Mouse (Mus musculus): ENCODE measurements around the gene Gm12800. TPM values are rescaled to one million over a fixed set of nuclear protein-coding genes. Genes with fewer than 3 reads are reported as not detected.

Gm12800 gene
- not detected for polyA plus RNA-seq (2015; fragmentation: Illumina TruSeq; extraction: RNeasy Lipid Tissue Mini Kit (QIAGEN cat#74804); ENCODE audit: low read depth, low replicate concordance)

GRCm38 (mm10) chr4:101908821-101909220 is at the start of gene Gm12800:
Gm12800 (plus strand) TSS chr4:101909121.

GRCm38 (mm10) chr4:101893656-101894420 is 15.1 kb upstream of the Gm12800 start, which contains the start of gene C130073F10Rik:
C130073F10Rik (minus strand) TSS chr4:101893789.

DNA sequence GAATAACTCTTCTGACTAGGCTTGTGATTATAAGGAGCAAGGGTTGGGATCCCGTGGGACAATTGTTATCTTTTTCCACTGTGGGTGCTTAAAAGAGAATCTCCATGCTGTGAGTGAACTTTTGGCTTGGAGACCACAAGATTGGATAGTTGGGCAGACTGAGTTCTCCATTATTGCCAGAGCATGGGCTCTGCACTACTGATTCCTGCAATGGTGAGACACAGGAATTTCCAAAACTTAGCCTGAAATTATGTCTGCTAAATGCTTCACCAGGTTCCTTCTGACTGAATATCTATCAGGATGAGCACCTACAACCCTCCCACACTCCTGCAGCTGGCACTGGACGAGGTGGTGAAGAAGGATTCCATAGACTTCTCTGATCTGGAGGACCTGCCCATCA is 31.2 kb downstream of the Gm12800 start, which contains the start of gene Gm12794:
TSS of gene Gm12794 (plus strand) at position 301 of the 400 bp plus-strand sequence.

Other genes with a start within 250 kb of the Gm12800 start
- 2.0 TPM for gene Lepr, start 191.7 kb upstream of the Gm12800 start, polyA plus RNA-seq (2015; fragmentation: Illumina TruSeq; extraction: RNeasy Lipid Tissue Mini Kit (QIAGEN cat#74804); ENCODE audit: low read depth, low replicate concordance)
- not detected for gene B020004J07Rik, start 65.1 kb upstream of the Gm12800 start, polyA plus RNA-seq (2015; fragmentation: Illumina TruSeq; extraction: RNeasy Lipid Tissue Mini Kit (QIAGEN cat#74804); ENCODE audit: low read depth, low replicate concordance)
- not detected for gene C130073F10Rik, start 15.3 kb upstream of the Gm12800 start, polyA plus RNA-seq (2015; fragmentation: Illumina TruSeq; extraction: RNeasy Lipid Tissue Mini Kit (QIAGEN cat#74804); ENCODE audit: low read depth, low replicate concordance)
- gene Gm12794, start 31.3 kb downstream of the Gm12800 start, polyA plus RNA-seq (2015; fragmentation: Illumina TruSeq; extraction: RNeasy Lipid Tissue Mini Kit (QIAGEN cat#74804); ENCODE audit: low read depth, low replicate concordance) = not detected
- not detected for gene Gm12790, start 71.9 kb downstream of the Gm12800 start, polyA plus RNA-seq (2015; fragmentation: Illumina TruSeq; extraction: RNeasy Lipid Tissue Mini Kit (QIAGEN cat#74804); ENCODE audit: low read depth, low replicate concordance)
- not detected for gene Gm12789, start 77.5 kb downstream of the Gm12800 start, polyA plus RNA-seq (2015; fragmentation: Illumina TruSeq; extraction: RNeasy Lipid Tissue Mini Kit (QIAGEN cat#74804); ENCODE audit: low read depth, low replicate concordance)
- 99.6 TPM for gene Pde4b, start 178.4 kb downstream of the Gm12800 start, polyA plus RNA-seq (2015; fragmentation: Illumina TruSeq; extraction: RNeasy Lipid Tissue Mini Kit (QIAGEN cat#74804); ENCODE audit: low read depth, low replicate concordance)

All from brain, adult 10 weeks (tissue).